Mouse (Mus musculus) CD4-positive, CD25-positive, alpha-beta regulatory T cell, adult 4 months (primary cell): ENCODE data around the gene Ppie. TPM values are rescaled to one million over a fixed set of nuclear protein-coding genes. Genes with fewer than 3 reads are reported as not detected.
"Not testable (repeated sequence)": the region's sequence is repeated elsewhere in the genome, so short reads cannot be mapped to it uniquely, and the experiment has no call there.

Experiments
- ATAC-seq: one replicate; pipeline ENCODE4 v1.8.0; 2017
- polyA plus RNA-seq, 2 experiments: library from polyadenylated mRNA; unstranded; fragments of 100-300 nt; shearing (Covaris generic); gene quantifications; one replicate each; pipeline ENCODE4 v1.2.1; 2017

Ppie gene
- 100 to 1,000 TPM; 104 to 139 TPM for polyA plus RNA-seq

DNA sequence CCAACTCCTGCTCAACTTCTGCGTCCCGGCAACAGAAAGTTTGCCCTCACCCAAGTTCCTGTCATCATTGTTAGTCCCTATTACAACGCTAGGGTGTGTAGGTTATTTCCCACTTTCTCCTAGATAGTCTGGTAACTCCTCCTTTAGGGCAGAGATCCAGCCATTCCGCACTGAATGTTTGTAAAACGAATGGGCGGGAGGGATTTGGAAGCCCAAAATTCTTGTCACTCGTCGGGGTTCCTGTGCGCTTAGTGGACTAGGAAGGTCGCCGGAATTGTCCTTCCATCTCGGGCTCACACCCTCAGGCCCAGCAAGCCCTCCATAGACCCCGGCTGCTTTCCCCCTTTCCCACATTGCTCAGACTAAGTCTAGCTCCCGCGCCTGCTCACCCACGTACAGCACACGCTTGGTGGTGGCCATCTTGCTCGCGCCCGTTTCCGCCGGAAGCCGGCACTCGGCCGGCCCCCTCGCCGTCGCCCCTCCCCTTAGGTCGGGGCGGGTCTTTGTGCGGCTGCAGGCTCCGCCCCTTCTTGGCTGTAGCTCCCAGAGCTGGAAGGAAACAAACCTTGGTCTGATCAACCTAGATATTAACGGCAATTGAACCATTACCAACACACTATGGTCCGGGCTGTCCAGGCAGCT, at the start of gene Ppie:
TSS of gene Ppie (minus strand) at position 439 of the 642 bp plus-strand sequence.
- ATAC-seq: peak; percentile 99

GRCm38 (mm10) chr4:123184816-123185215, 45.1 kb upstream of the Ppie start:
- no peak for ATAC-seq

DNA sequence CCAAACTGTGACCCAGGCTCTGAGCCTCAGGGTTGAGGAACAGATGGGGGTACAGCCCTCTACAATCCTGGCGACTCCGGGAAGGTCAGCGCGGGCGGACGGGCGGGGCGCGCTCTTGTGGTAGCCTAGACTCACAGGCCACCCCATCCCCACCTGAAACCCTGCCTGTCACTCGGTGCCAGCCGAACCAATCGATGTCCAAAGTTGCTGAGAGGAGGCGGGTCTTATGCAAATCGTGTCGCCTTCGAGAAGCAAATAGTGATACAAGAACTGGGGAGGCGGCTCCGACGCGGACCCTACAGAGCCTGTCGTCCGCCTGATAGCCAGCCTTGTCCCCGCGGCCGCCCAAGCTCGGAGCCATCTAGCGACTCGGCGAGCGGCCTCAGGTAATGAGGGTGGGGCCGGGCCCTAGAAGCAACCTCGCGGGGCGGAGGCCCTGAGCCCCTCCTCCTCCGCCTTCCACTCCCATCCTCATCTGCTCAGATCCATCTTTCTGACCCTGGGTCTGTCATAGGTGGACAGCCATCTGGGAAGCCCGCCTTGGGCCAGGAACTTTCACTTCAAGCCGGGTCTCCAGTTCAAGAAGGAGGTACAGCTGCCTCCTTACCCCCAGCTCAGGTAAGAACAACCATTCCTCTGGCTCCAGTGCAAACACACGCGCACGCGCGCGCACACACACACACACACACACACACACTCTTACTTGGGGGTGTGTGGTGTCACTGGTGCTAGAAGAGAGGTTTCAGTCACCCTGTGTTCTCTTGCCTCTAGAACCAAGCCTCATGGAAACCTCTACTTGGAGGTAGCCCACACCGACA, 43.7 kb upstream of the Ppie start:
- ATAC-seq: peak; percentile 82

DNA sequence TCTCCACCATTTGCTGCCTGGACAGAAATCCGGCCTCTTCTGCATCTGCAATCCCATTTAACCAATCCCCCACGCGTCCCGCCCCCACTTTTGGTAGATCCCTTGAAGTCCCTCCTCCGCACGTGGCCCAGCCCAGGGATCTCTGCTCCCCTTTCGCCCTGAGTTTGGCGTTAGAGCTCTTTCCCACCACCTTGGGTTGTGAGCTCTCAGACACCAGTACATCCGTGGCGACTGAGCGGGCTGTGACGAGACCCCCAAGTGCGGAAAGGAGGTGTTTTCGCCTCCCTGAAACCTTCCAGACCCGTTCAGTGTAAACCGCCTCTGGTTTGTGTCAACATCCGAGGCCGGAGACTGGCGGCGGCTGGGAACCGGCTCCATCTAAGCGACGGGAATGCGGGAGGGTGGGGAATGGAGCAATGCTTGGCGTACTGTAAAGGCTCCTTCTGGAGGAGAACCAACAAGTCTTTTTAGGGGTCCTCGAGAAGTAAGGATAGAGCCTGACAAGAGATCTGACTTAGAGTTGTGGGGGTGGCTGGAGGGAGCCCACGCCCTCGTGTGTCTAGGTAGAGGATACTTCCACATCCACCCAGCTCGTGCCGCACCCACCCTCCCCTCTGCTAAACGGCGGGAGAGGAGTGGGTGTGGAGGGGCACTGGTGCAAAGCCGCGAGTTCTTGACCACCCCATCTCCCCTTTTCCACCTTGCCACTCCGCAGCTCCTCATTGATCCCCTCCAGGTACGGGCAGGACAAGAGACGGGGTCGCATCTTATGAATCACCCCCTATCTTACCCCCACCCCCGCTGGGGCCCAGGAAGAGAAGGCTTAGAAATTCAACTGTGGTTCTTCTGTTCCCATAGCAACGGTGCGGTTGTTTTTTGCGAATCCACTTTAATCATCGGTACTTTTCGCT, 42.8 kb upstream of the Ppie start, which contains the start of gene Hpcal4:
TSS of gene Hpcal4 (plus strand) at position 900 of the 911 bp plus-strand sequence.
- peak; percentile 65 for ATAC-seq

- no peak for ATAC-seq
These were observed 32.1 kb upstream of the Ppie start for GRCm38 (mm10) chr4:123171811-123172210.

GRCm38 (mm10) chr4:123164157-123164556, 24.4 kb upstream of the Ppie start:
- no peak for ATAC-seq

DNA sequence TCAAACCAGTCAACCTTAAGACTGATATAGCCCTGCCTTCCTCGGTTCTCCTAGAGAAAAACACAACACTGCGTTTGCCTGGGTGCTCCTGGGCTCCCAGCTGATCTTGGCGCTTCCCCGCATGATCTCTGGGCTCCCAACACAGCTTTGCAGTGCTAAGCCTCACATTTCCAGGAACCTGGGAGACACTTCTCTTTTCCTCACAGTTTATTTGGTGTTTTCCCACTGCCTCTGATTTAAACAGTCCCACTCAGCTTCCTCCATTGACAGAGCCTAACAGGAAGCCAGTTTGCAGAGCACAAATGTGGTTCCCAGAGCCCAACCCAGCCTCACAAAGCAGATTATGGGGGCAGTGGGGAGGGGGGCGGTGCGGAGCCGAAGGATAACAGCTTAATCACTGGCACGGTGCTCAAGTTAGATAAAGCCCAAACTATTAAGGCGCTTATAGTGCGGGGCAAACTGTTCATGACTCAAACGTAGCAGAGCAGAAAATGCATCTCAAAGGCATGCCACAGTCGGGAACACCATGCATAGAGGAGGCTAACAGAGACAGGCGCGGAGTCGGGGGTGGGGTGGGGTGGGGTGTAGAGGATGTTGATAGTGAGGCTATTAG, 22.7 kb upstream of the Ppie start:
- no peak for ATAC-seq

GRCm38 (mm10) chr4:123161251-123161650, 21.5 kb upstream of the Ppie start:
- not testable (repeated sequence) for ATAC-seq

GRCm38 (mm10) chr4:123160571-123160970, 20.8 kb upstream of the Ppie start:
- no peak for ATAC-seq

GRCm38 (mm10) chr4:123155840-123156239, 16.1 kb upstream of the Ppie start:
- ATAC-seq: no peak

DNA sequence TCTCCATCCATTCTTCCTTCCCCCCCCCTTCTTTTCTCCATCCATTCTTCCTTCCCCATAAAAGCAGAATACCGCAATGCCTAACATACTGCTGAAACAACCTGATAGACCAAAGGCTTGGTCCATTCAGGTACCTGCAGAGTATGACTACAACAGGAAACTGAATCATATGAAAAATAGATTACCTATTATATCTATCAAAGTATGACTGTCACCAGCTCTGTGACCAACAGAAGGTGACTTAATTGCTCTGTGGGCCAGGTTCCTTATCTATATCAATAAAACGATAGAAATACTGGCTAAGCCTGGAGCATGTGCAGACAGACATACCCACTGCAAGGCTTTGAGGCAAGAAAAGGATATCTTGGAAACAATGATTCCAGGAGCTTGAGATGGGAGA, 15.7 kb upstream of the Ppie start:
- ATAC-seq: no peak

DNA sequence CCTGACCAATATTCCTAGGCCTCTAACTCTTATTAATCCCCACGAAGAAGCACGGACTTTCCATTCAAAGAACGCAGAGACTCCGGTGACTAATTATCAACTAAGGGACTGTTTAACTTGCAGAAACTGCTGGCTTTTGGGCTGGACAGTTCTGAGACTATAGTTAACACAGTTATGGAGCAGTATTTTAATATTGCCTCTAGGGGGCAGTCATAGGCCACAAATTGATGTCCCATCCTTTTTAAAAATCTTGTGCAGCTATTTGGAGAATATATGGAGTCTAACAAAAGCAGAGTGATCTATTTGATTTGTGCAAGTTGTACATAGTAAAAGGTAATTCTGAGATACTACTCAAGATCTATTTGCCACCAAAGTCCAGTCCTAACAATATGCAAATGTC, 15.3 kb upstream of the Ppie start:
- ATAC-seq: no peak

DNA sequence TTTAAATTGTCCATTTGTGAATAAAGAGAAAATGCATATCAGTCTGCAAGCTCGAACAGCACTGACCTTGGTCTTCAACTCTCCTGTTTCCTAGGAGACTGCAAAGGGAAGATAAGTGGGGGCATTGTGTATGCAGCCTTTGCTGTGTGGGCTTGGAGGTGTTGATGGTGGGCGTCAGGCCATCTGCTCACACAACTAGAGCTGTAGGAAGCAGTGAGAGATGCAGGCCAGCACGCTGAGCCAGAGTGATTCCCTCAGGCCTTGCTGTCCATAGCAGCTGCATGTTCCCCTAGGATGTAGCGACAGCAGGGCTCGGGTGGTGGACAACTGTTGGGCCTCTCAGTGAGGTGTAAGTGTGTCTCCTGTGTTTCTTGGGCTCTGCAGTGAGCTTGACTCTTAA, 13.2 kb upstream of the Ppie start:
- no peak for ATAC-seq

GRCm38 (mm10) chr4:123152003-123152402, 12.3 kb upstream of the Ppie start:
- ATAC-seq: no peak

DNA sequence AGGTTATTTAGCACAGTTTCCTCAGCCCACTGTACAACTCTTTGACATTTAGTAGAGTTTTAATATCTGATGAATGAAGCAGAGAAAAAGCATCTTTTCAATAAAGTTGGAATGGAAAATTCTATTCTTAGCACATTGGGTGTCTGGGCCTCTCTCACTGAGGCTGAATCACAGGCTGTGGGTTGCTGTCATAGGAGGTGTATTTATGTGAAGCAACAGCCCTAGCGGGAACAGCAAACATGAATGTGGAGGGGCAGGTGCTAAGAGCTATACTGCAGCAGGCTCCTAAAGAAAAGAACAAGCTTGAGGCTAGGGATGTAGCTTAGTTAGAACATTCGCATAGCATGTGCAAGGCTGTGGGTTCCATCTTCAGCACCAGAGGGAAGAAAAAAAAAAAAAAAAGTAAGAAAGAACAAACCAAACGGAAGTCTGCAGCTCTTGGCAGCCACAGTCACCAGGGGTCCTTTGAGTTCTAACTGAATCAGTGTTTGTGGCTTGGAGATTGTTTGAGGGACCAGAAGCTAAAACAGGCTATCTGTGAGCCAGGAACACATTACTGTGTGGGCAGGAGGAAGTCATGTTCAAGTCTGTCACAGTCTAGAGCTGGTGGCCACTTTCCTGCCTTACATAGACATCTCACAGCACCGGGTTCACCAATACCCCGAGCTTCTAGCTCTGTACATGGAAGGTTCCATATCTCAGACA, 7.8 kb upstream of the Ppie start:
- ATAC-seq: peak; percentile 57

GRCm38 (mm10) chr4:123137551-123137950, 2.2 kb downstream of the Ppie start:
- ATAC-seq: no peak

DNA sequence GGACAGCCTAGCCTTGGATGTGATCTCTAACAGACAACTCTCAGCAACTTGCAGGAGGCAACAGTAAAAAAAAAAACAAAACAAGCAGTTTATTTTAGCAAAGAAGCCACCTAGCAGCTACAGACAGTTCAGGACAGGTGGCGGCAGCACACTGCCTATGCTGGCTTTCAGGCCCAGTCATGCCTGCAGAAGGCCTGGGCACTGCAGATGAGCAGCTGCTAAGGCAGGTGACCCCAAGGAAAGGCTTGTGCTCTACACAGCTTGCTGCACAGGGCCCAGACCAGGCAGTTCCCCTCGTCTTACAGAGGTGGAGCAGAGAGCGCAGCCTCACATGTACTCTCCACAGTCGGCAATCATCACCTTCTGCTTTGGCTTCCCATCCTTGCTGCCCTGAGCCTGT, 12.7 kb downstream of the Ppie start:
- ATAC-seq: no peak

DNA sequence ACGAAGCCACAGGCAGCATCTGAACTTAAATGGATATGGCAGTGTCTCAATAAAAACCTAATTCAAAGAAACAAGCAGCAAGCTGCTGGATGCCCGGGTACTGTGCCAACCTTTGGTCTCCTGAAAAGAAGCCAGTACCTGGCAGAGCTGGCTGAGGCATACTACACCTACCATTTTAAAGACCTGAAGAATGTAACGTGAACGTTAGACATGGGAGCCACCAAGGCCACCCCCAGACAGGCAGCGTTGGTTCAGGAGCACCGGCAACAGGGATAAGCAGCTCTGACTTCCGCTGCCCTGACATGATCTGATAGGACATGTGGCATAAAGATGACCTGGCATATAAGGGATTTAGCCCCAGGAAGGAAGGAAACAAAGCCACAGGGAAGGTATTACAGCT, 13.1 kb downstream of the Ppie start:
- ATAC-seq: no peak

DNA sequence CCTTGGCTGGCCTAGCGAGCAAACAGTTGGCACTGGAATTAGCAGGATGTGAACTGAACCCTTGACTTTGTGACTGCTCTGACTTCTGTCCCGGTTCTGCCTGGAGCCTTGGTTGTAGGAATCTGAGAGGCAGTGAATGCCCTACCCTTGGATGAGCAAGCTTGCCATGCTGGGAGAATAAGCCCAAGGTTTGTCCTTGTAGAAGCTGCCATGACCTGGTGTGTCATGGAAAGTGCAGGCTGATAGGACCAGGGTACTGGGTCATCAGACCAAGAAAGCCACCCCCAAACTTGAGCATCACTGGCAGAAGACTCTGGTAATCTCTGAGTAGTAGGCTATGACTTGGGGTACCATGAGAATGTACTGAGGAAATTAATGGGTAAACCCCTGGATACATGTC, 18.5 kb downstream of the Ppie start:
- ATAC-seq: no peak

DNA sequence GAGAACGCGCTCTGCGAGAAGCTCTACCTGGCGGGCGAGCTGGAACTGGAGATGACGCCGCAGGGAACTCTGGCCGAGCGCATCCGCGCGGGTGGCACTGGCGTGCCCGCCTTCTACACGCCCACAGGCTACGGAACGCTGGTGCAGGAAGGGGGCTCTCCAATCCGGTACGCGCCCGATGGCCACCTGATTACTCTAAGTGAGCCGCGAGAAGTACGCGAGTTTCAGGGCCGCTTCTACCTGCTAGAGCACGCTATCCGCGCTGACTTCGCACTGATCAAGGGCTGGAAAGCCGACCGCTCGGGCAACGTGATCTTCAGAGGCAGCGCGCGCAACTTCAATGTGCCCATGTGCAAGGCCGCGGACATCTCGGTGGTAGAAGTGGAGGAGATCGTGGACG, 23.1 kb downstream of the Ppie start:
- ATAC-seq: not testable (repeated sequence)

- ATAC-seq: no peak
These were observed 23.7 kb downstream of the Ppie start, which contains the start of gene Oxct2b for GRCm38 (mm10) chr4:123116011-123116410. Gene Oxct2b, plus strand, starts transcription at chr4:123116266.

DNA sequence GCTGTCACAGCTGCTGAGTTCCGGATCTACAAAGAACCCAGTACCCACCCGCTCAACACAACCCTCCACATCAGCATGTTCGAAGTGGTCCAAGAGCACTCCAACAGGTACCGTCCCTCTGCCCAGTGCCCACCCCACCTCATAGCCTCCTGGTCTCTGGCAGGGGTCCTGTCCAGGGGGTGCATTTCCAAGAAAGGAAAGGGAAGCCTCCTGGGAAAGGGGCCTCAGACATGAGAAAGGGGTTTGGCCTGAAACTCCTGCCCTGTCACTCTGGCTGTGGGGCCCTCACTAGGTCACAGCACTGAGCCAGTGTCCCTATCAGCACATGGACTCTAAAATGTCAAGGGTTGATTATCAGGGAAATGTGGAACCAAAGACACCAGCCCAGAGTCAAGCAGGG, 25.1 kb downstream of the Ppie start:
- not testable (repeated sequence) for ATAC-seq
